Mouse (Mus musculus) gastrocnemius, postnatal 25 days (tissue): Measurements from ENCODE around the gene Arhgap24. TPM values are rescaled to one million over a fixed set of nuclear protein-coding genes. Genes with fewer than 3 reads are reported as not detected.

ENCODE experiments used
- DNase-seq: peaks from one replicate; pipeline ENCODE4 v3.0.0; 2022
- total RNA-seq, 2 experiments: library from RNA; stranded (reverse); gene quantifications; 1 replicate in 1 of 2; 2 replicates in 1 of 2; pipeline ENCODE4 v1.2.3; 2021

Arhgap24 gene
- total RNA-seq, 2 experiments from 2014 or later: 14.1 to 23.8 TPM

GRCm38 (mm10) chr5:102577729-102578128 is 96.5 kb downstream of the Arhgap24 start:
- DNase-seq: no peak

GRCm38 (mm10) chr5:102578431-102578830 is 97.2 kb downstream of the Arhgap24 start:
- DNase-seq: no peak

- DNase-seq: no peak
Measured at GRCm38 (mm10) chr5:102582864-102583410, 101.7 kb downstream of the Arhgap24 start.

GRCm38 (mm10) chr5:102591422-102591821 is 110.2 kb downstream of the Arhgap24 start:
- DNase-seq: peak; percentile 22

- DNase-seq: no peak
Measured at GRCm38 (mm10) chr5:102593058-102593457, 111.9 kb downstream of the Arhgap24 start.

GRCm38 (mm10) chr5:102599102-102599501 is 117.9 kb downstream of the Arhgap24 start:
- no peak for DNase-seq

GRCm38 (mm10) chr5:102613571-102613970 is 132.4 kb downstream of the Arhgap24 start:
- peak; percentile 46 for DNase-seq

GRCm38 (mm10) chr5:102614081-102614480 is 132.9 kb downstream of the Arhgap24 start:
- no peak for DNase-seq

- no peak for DNase-seq
Measured at GRCm38 (mm10) chr5:102615249-102615648, 134.1 kb downstream of the Arhgap24 start.

- DNase-seq: no peak
Measured at GRCm38 (mm10) chr5:102621036-102621435, 139.8 kb downstream of the Arhgap24 start.

GRCm38 (mm10) chr5:102623807-102624435 is 142.7 kb downstream of the Arhgap24 start:
- peak; percentile 34 for DNase-seq

- DNase-seq: no peak
Measured at GRCm38 (mm10) chr5:102626671-102627070, 145.5 kb downstream of the Arhgap24 start.

- peak; percentile 63 for DNase-seq
Measured at GRCm38 (mm10) chr5:102629362-102629771, 148.2 kb downstream of the Arhgap24 start.

- no peak for DNase-seq
Measured at GRCm38 (mm10) chr5:102635591-102635990, 154.4 kb downstream of the Arhgap24 start.

GRCm38 (mm10) chr5:102639782-102640559 is 158.8 kb downstream of the Arhgap24 start:
- DNase-seq: no peak

- no peak for DNase-seq
Measured at GRCm38 (mm10) chr5:102643364-102643763, 162.2 kb downstream of the Arhgap24 start.

GRCm38 (mm10) chr5:102643820-102644219 is 162.6 kb downstream of the Arhgap24 start:
- DNase-seq: no peak

- DNase-seq: no peak
Measured at GRCm38 (mm10) chr5:102659061-102659460, 177.9 kb downstream of the Arhgap24 start.

GRCm38 (mm10) chr5:102664988-102665726 is 184.0 kb downstream of the Arhgap24 start:
- no peak for DNase-seq

- no peak for DNase-seq
Measured at GRCm38 (mm10) chr5:102666886-102667285, 185.7 kb downstream of the Arhgap24 start.

- no peak for DNase-seq
Measured at GRCm38 (mm10) chr5:102667754-102668575, 186.8 kb downstream of the Arhgap24 start.

- DNase-seq: no peak
Measured at GRCm38 (mm10) chr5:102670206-102670605, 189.0 kb downstream of the Arhgap24 start.
